ENCODE assay signal across 9 mouse cellular contexts in the genomic region with DNA sequence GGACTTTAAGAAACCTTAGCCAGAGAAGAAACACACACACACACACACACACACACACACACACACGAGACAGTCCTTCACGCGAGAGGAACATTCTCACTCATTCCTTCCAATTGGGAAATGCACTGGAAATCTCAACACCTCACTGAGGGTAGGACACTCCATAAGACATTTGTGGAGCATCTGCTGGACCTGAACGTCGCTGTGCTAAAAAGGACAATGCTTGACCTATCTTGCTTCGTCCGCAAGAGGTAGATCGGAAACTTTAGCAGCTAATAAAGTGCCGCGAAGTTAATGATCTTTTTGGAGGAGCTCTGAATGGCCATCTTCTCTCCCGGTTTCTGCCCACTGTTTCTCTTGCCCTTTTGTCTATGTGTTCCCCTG. TPM values are rescaled to one million over a fixed set of nuclear protein-coding genes. Genes with fewer than 3 reads are reported as not detected.
DNase-seq lines count a peak whose midpoint lies in the region; ATAC-seq lines count a peak whose summit lies in the region.
"Had no signal": no experiment of that assay in that cellular context is flagged by ENCODE, and none has a peak within 500 bp of the region (broad histone marks: within the 10 kb centered on the region; RNA-seq: fewer than 3 reads in every experiment).

No protein-coding gene starts in this region.

- no peak overlapping the region for H3K27ac ChIP-seq in hindbrain, embryonic 14.5 days
- no peak overlapping the region for H3K27ac ChIP-seq in neural tube, embryonic 12.5 days

- peak overlapping the region; percentile 54 for H3K4me3 ChIP-seq in hindbrain, embryonic 14.5 days (replicated peaks; ENCODE audit: low read length)
- H3K4me3 ChIP-seq in neural tube, embryonic 12.5 days = peak overlapping the region; percentile 51; the same call in 1 of the 2 replicates

- 42% methylated on average over 11 of the region's 11 CpGs for WGBS in hindbrain, embryonic 14.5 days
- WGBS in neural tube, embryonic 12.5 days = 45% methylated on average over 11 of the region's 11 CpGs

- H3K27me3 ChIP-seq in hindbrain, embryonic 14.5 days (ENCODE audit: control insufficient read depth, insufficient read depth, low read length) = peaks cover 16% of the 10 kb centered on the region; the same call in 1 of the 2 replicates
- H3K27me3 ChIP-seq in neural tube, embryonic 12.5 days (replicated peaks) = 0 out of 2 replicates have a peak, but pooled peaks cover 8% of the 10 kb centered on the region

- DNase-seq in layer of hippocampus, postnatal 10 days (ENCODE audit: low spot score in 2 of 2) = peak; percentile 8 to 12
- no peak for DNase-seq in layer of hippocampus, adult 9-10 months (ENCODE audit: low spot score)
- DNase-seq in embryo, embryonic 9.5 days (ENCODE audit: extremely low spot score) = peak; percentile 4
- no peak for DNase-seq in hindbrain, embryonic 14.5 days (ENCODE audit: low spot score)
- DNase-seq in thymus, postnatal 0 days (ENCODE audit: low spot score) = no peak
- DNase-seq in adrenal gland, postnatal 4 days (ENCODE audit: low spot score in 2 of 2) = no peak
- DNase-seq in frontal cortex, postnatal 36 days (ENCODE audit: low spot score in 2 of 2) = no peak

- peak overlapping the region; percentile 63 for H3K9ac ChIP-seq in hindbrain, embryonic 14.5 days
- H3K9ac ChIP-seq in neural tube, embryonic 12.5 days = no peak overlapping the region

- no peaks in the 10 kb centered on the region for H3K36me3 ChIP-seq in hindbrain, embryonic 14.5 days (replicated peaks; ENCODE audit: control insufficient read depth, insufficient read depth)
- H3K36me3 ChIP-seq in neural tube, embryonic 12.5 days = no peaks in the 10 kb centered on the region

- peaks cover 13% of the 10 kb centered on the region for H3K4me1 ChIP-seq in hindbrain, embryonic 14.5 days (replicated peaks; ENCODE audit: control insufficient read depth, insufficient read depth, low read length)
- peaks cover 16% of the 10 kb centered on the region; the same call in 1 of the 2 replicates for H3K4me1 ChIP-seq in neural tube, embryonic 12.5 days

- peak overlapping the region; percentile 92 for H3K4me2 ChIP-seq in hindbrain, embryonic 14.5 days (replicated peaks)
- peak overlapping the region; percentile 93 for H3K4me2 ChIP-seq in neural tube, embryonic 12.5 days (replicated peaks)

- H3K9me3 ChIP-seq in hindbrain, embryonic 14.5 days (ENCODE audit: control insufficient read depth, low read length) = no peaks in the 10 kb centered on the region
- no peaks in the 10 kb centered on the region for H3K9me3 ChIP-seq in neural tube, embryonic 12.5 days

- no peak for ATAC-seq in hindbrain, embryonic 14.5 days (ENCODE audit: low FRiP score)
- no peak for ATAC-seq in neural tube, embryonic 12.5 days (ENCODE audit: low FRiP score, low read depth)

RNA-seq across cellular contexts. Expression of a gene that starts 1.7 kb away (rescaled TPM):
- total RNA-seq in layer of hippocampus, postnatal 10 days (2021) = under 1 TPM; 0.54 to 0.82 TPM
- polyA plus RNA-seq in hindbrain, embryonic 14.5 days (2014; fragmentation: Nextera tagmentation; extraction: Ambion mirVana) = 0.17 and 0.39 TPM in 2 replicates
- polyA plus RNA-seq in neural tube, embryonic 12.5 days (2016; fragmentation: Nextera tagmentation; extraction: Ambion mirVana) = 0.09 and 0.24 TPM in 2 replicates
- polyA plus RNA-seq in thymus, postnatal 0 days (2015; fragmentation: Nextera tagmentation; extraction: Ambion mirVana) = 0.15 and 0.33 TPM in 2 replicates
- under 1 TPM in 1 of 2 experiments, not detected in 1; 0.28 TPM for total RNA-seq in adrenal gland, postnatal 4 days (2021)
- total RNA-seq: liver, adult 2 months had no signal

RNA-seq across cellular contexts. Expression of a gene that starts 12.3 kb away (rescaled TPM):
- 10 to 100 TPM; 30.4 to 34.3 TPM for total RNA-seq in layer of hippocampus, postnatal 10 days (2021)
- polyA plus RNA-seq in hindbrain, embryonic 14.5 days (2014; fragmentation: Nextera tagmentation; extraction: Ambion mirVana) = 31.0 and 39.1 TPM in 2 replicates
- polyA plus RNA-seq in neural tube, embryonic 12.5 days (2016; fragmentation: Nextera tagmentation; extraction: Ambion mirVana) = 32.2 and 37.3 TPM in 2 replicates
- 10.6 and 11.0 TPM in 2 replicates for polyA plus RNA-seq in thymus, postnatal 0 days (2015; fragmentation: Nextera tagmentation; extraction: Ambion mirVana)
- 10 to 100 TPM; 23.4 to 23.9 TPM for total RNA-seq in adrenal gland, postnatal 4 days (2021)

RNA-seq across cellular contexts. Expression of a gene that starts 28.4 kb away (rescaled TPM):
- total RNA-seq in layer of hippocampus, postnatal 10 days (2021) = 100 to 1,000 TPM; 109 to 117 TPM
- polyA plus RNA-seq in hindbrain, embryonic 14.5 days (2014; fragmentation: Nextera tagmentation; extraction: Ambion mirVana) = 154 and 160 TPM in 2 replicates
- polyA plus RNA-seq in neural tube, embryonic 12.5 days (2016; fragmentation: Nextera tagmentation; extraction: Ambion mirVana) = 182 and 185 TPM in 2 replicates
- 146 and 148 TPM in 2 replicates for polyA plus RNA-seq in thymus, postnatal 0 days (2015; fragmentation: Nextera tagmentation; extraction: Ambion mirVana)
- 100 to 1,000 TPM; 138 to 146 TPM for total RNA-seq in adrenal gland, postnatal 4 days (2021)

Comparison
In these comparisons a context has a peak if more than half of its experiments do, and no peak if none do; other contexts are left out.
1. DNase-seq: peak in layer of hippocampus, postnatal 10 days (2 of 2) and embryo, embryonic 9.5 days (single experiment); none in layer of hippocampus, adult 9-10 months (single experiment), hindbrain, embryonic 14.5 days (single experiment), thymus, postnatal 0 days (single experiment), adrenal gland, postnatal 4 days (0 of 2) and frontal cortex, postnatal 36 days (0 of 2).